Mouse (Mus musculus) megakaryocyte, embryonic 14.5 days (primary cell): Measurements from ENCODE around the gene Rhd.

Experiments used
- FLI1 ChIP-seq: IDR thresholded peaks from 2 replicates; pipeline ENCODE4 v1.6.1; 2012; ENCODE audit warnings: low read length, inconsistent platforms, mixed read lengths
- GATA1 ChIP-seq: IDR thresholded peaks from 3 replicates; pipeline ENCODE4 v1.6.1; 2012; ENCODE audit warnings: mixed read lengths, low read length, inconsistent platforms, borderline replicate concordance

GRCm38 (mm10) chr4:134879410-134879981, 15.2 kb downstream of the Rhd start:
- no peak for TF ChIP-seq GATA1
- TF ChIP-seq FLI1, result no peak
